Mouse (Mus musculus): ENCODE data around the gene Rapgef4.

Rapgef4 gene

GRCm38 (mm10) chr2:71980771-71981342 is at the start of gene Rapgef4:
Gene Rapgef4 (plus strand): TSS chr2:71981240.
- DNase-seq, result no peak

GRCm38 (mm10) chr2:71934046-71934445 is 47.0 kb upstream of the Rapgef4 start:
- DNase-seq, result no peak

- no peak for DNase-seq
These were observed 44.3 kb upstream of the Rapgef4 start for GRCm38 (mm10) chr2:71936711-71937110.

GRCm38 (mm10) chr2:71937649-71938308 is 43.3 kb upstream of the Rapgef4 start:
- no peak for DNase-seq

- no peak for DNase-seq
These were observed 42.2 kb upstream of the Rapgef4 start for GRCm38 (mm10) chr2:71938716-71939393.

GRCm38 (mm10) chr2:71941005-71941720 is 39.9 kb upstream of the Rapgef4 start:
- peak; percentile 39 for DNase-seq

GRCm38 (mm10) chr2:71941721-71942087 is 39.3 kb upstream of the Rapgef4 start:
- DNase-seq, result peak; percentile 5

- DNase-seq, result no peak
These were observed 29.8 kb upstream of the Rapgef4 start for GRCm38 (mm10) chr2:71951212-71951611.

- peak; percentile 30 for DNase-seq
These were observed 25.4 kb upstream of the Rapgef4 start for GRCm38 (mm10) chr2:71955637-71956036.

GRCm38 (mm10) chr2:71956463-71956862 is 24.6 kb upstream of the Rapgef4 start:
- DNase-seq, result no peak

GRCm38 (mm10) chr2:71957951-71958350 is 23.1 kb upstream of the Rapgef4 start:
- DNase-seq, result no peak

GRCm38 (mm10) chr2:71958393-71958792 is 22.6 kb upstream of the Rapgef4 start:
- DNase-seq, result no peak

GRCm38 (mm10) chr2:71964216-71964615 is 16.8 kb upstream of the Rapgef4 start:
- DNase-seq, result no peak

GRCm38 (mm10) chr2:71965476-71965875 is 15.6 kb upstream of the Rapgef4 start:
- DNase-seq, result peak; percentile 45

- no peak for DNase-seq
These were observed 14.3 kb upstream of the Rapgef4 start for GRCm38 (mm10) chr2:71966737-71967136.

GRCm38 (mm10) chr2:71967855-71968254 is 13.2 kb upstream of the Rapgef4 start:
- DNase-seq, result no peak

GRCm38 (mm10) chr2:71973646-71974045 is 7.4 kb upstream of the Rapgef4 start:
- no peak for DNase-seq

GRCm38 (mm10) chr2:71974143-71974846 is 6.7 kb upstream of the Rapgef4 start:
- DNase-seq, result no peak

- DNase-seq, result no peak
These were observed 1.1 kb upstream of the Rapgef4 start for GRCm38 (mm10) chr2:71979981-71980380.

- DNase-seq, result no peak
These were observed 357 bp downstream of the Rapgef4 start for GRCm38 (mm10) chr2:71981343-71981851.

GRCm38 (mm10) chr2:71981896-71982295 is 856 bp downstream of the Rapgef4 start:
- no peak for DNase-seq

GRCm38 (mm10) chr2:71982868-71983597 is 2.0 kb downstream of the Rapgef4 start:
- no peak for DNase-seq

Measured in thymus, postnatal 25 days (tissue).